Mouse (Mus musculus): ENCODE data around the gene Ddn. TPM values are rescaled to one million over a fixed set of nuclear protein-coding genes. Genes with fewer than 3 reads are reported as not detected.

Ddn gene
- 0.03 TPM in 1 of 2 replicates, not detected in the other for polyA plus RNA-seq (2015; fragmentation: Nextera tagmentation; extraction: Ambion mirVana)

DNA sequence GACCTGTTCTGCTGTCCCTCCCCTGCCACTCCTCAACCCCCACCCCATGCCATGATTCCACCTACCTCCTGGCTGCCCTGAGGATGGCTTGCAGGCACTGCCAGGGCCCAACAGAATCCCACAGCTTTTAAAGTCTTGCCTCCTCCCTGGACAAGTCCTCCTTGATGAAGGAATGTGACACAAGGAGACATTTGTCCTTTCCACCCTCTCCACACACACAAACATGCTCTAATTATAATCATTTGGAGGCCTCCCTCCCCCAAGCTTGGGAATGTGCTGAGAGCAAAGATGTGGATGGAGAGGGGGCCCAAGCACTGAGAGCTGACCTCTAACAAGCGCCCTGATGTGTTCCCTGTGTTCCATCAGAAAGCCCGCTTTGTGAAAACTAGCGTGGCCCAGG lies at the start of gene Ddn:
TSS of gene Ddn (minus strand) at position 101 of the 400 bp plus-strand sequence.

DNA sequence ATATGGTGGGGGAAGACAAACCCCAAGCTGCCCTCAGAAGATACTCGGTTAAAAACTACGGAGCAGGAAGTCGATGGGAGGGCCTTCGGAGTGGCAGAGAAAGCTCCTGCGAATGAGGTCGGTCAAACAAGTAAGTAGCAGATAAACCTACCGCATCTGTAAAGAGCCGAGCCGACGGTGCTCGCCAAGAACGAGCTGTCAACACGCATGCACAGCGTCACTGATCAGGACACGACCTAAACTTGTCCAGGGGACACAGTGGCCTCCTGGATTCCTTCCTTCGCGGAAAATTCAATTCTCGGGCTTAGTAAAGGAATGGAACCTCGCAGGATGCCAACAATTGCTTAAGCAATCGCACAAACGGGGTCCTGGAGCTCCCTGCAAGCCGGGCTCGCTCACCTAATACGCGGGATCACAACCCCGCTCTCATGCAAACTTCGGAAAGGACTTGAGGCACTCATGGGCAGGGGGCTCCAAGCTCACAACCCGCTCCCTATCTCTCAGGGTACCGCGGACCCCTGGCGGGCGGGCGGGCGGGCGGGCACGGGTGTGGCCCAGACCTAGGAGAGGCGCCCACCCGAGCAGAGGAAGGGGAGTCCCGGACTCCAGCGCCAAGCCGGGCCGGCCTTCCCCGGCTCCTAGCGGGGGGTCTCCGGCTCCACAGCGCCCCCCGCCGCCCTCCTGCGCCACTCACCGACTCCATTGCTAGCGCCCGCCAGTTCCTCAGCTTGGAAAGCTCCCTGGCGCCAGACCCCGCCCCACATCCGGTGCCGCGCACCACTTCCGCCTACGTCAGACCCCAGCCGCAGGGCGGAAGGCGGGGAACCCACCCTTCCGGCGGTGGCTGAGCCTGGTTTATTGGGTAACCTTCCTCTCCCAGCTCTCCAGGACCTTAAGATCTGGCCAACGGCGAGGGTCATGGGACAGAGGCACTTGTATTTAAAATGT lies 21.7 kb upstream of the Ddn start, which contains the start of gene Prkag1:
TSS of gene Prkag1 (minus strand) at position 786 of the 948 bp plus-strand sequence.

DNA sequence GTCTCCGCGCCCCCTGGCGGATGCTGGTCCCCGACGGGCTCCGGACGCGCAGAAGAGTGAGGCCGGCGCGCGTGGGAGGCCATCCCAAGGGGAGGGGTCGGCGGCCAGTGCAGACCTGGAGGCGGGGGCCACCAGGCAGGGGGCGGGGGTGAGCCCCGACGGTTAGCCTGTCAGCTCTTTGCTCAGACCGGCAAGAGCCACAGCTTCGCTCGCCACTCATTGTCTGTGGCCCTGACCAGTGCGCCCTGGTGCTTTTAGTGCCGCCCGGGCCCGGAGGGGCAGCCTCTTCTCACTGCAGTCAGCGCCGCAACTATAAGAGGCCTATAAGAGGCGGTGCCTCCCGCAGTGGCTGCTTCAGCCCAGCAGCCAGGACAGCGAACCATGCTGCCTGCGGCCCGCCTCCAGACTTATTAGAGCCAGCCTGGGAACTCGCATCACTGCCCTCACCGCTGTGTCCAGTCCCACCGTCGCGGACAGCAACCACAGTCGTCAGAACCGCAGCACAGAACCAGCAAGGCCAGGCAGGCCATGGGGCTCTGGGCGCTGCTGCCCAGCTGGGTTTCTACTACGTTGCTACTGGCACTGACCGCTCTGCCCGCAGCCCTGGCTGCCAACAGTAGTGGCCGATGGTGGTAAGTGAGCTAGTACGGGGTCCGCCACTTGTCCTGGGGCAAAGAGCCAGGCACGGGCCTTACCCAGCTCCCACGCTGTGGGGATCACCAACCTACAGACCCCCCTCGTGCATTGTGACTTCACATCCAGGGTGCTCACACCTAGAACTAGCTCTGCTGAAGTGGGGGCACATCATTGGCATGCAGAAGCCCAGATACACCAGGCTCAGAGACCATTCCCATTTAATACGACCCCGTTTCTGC lies 19.4 kb downstream of the Ddn start, which contains the start of gene Wnt1:
TSS of gene Wnt1 (plus strand) at position 197 of the 875 bp plus-strand sequence.

DNA sequence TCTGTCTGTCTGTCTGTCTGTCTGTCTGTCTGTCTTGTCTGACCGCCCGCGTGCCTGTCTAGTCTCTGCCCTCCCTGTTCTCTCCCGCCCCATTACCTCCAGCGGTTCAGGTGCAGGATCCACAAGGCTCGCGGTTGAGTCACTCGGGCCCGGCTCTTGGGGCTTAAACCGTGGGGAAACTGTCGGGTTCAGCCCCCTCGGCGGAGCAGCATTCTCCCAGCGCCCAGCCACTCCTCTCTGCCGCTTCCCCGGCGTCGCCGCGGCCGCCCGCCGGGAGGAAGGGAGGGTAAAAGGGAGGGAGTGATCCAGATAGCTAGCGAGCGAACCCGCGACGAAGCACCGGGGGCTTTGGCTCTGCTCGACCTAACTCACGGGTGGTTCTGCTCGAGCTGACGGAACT lies 31.5 kb downstream of the Ddn start, which contains the start of gene Wnt10b:
TSS of gene Wnt10b (minus strand) at position 389 of the 400 bp plus-strand sequence.

DNA sequence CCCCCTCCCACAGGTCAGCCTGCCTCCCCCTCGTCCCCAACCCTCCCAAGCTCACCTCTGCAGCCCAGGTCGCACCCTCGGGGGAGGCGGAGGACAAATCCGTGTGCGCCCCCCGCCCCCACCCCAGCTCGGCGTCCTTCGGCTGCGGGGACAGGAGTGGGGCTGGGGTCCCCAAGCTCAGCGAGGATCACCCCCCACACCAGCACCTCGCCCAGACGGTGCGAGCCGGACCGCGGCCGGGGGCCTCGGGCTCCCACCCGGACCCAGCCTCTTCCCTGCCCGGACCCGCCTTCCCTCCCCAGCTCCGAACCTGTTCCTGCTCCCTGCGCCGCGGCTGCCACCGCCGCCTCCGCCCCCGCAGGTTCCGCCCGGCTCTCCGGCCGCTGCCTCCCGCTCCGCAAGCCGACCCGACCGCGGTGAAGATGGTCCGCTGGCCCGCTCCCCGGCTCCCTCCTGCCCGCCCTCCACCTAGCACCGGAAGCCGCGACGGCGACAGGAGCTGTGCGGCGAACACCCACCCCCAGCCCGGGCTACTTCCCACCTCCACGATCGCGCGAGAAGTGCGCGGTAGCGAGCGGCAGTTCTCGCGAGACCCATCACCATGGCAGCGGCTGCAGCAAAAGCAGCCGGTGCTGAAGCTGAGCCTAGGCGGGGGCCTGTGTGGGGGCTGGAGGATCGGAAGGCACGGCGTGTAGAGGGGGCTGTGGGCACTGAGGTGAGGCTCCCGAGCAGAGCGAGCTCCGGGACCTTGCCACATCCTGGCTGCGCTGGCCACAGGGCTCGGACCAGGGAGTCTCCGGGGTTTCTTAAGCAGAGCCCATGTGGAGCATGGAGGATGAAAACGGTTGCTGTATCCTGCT lies 46.4 kb downstream of the Ddn start, which contains the start of gene Arf3:
TSS of gene Arf3 (minus strand) at position 545 of the 860 bp plus-strand sequence.

Other genes with a start within 250 kb of the Ddn start
- 30.2 and 40.7 TPM in 2 replicates for gene Ccnt1, start 238.6 kb downstream of the Ddn start, polyA plus RNA-seq (2015; fragmentation: Nextera tagmentation; extraction: Ambion mirVana)
- not detected in 2 replicates for gene 4930415O20Rik, start 238.5 kb downstream of the Ddn start, polyA plus RNA-seq (2015; fragmentation: Nextera tagmentation; extraction: Ambion mirVana)
- gene Adcy6, start 199.4 kb downstream of the Ddn start, polyA plus RNA-seq (2015; fragmentation: Nextera tagmentation; extraction: Ambion mirVana): 7.4 and 10.2 TPM in 2 replicates
- 21.8 and 40.6 TPM in 2 replicates for gene Cacnb3, start 178.7 kb downstream of the Ddn start, polyA plus RNA-seq (2015; fragmentation: Nextera tagmentation; extraction: Ambion mirVana)
- 6.7 and 14.4 TPM in 2 replicates for gene Ddx23, start 146.6 kb downstream of the Ddn start, polyA plus RNA-seq (2015; fragmentation: Nextera tagmentation; extraction: Ambion mirVana)
- gene Rnd1, start 132.0 kb downstream of the Ddn start, polyA plus RNA-seq (2015; fragmentation: Nextera tagmentation; extraction: Ambion mirVana): 1.5 and 1.9 TPM in 2 replicates
- gene Ccdc65, start 101.3 kb downstream of the Ddn start, polyA plus RNA-seq (2015; fragmentation: Nextera tagmentation; extraction: Ambion mirVana): 0.60 and 1.0 TPM in 2 replicates
- 29.2 and 29.9 TPM in 2 replicates for gene Fkbp11, start 81.3 kb downstream of the Ddn start, polyA plus RNA-seq (2015; fragmentation: Nextera tagmentation; extraction: Ambion mirVana)
- 34.5 and 51.3 TPM in 2 replicates for gene Arf3, start 46.3 kb downstream of the Ddn start, polyA plus RNA-seq (2015; fragmentation: Nextera tagmentation; extraction: Ambion mirVana)
- gene Wnt10b, start 31.3 kb downstream of the Ddn start, polyA plus RNA-seq (2015; fragmentation: Nextera tagmentation; extraction: Ambion mirVana): 0.37 and 0.43 TPM in 2 replicates
- gene Wnt1, start 19.6 kb downstream of the Ddn start, polyA plus RNA-seq (2015; fragmentation: Nextera tagmentation; extraction: Ambion mirVana): not detected in 2 replicates
- gene Prkag1, start 22.0 kb upstream of the Ddn start, polyA plus RNA-seq (2015; fragmentation: Nextera tagmentation; extraction: Ambion mirVana): 57.7 and 81.2 TPM in 2 replicates
- 5.1 and 6.8 TPM in 2 replicates for gene Kmt2d, start 61.7 kb upstream of the Ddn start, polyA plus RNA-seq (2015; fragmentation: Nextera tagmentation; extraction: Ambion mirVana)
- gene Rhebl1, start 85.0 kb upstream of the Ddn start, polyA plus RNA-seq (2015; fragmentation: Nextera tagmentation; extraction: Ambion mirVana): 9.2 and 11.9 TPM in 2 replicates
- gene Dhh, start 89.0 kb upstream of the Ddn start, polyA plus RNA-seq (2015; fragmentation: Nextera tagmentation; extraction: Ambion mirVana): 2.4 and 3.1 TPM in 2 replicates
- 10.6 and 11.6 TPM in 2 replicates for gene Lmbr1l, start 108.7 kb upstream of the Ddn start, polyA plus RNA-seq (2015; fragmentation: Nextera tagmentation; extraction: Ambion mirVana)
- gene Tuba1b, start 125.1 kb upstream of the Ddn start, polyA plus RNA-seq (2015; fragmentation: Nextera tagmentation; extraction: Ambion mirVana): 644 and 731 TPM in 2 replicates
- gene Gm49450, start 144.1 kb upstream of the Ddn start, polyA plus RNA-seq (2015; fragmentation: Nextera tagmentation; extraction: Ambion mirVana): not detected in 2 replicates
- 949 and 2,608 TPM in 2 replicates for gene Tuba1a, start 144.2 kb upstream of the Ddn start, polyA plus RNA-seq (2015; fragmentation: Nextera tagmentation; extraction: Ambion mirVana)
- 86.3 and 141 TPM in 2 replicates for gene Tuba1c, start 220.4 kb upstream of the Ddn start, polyA plus RNA-seq (2015; fragmentation: Nextera tagmentation; extraction: Ambion mirVana)
- gene Prph, start 245.7 kb upstream of the Ddn start, polyA plus RNA-seq (2015; fragmentation: Nextera tagmentation; extraction: Ambion mirVana): 69.2 and 285 TPM in 2 replicates